Mouse (Mus musculus) forelimb bud, embryonic 11.5 days (tissue): ENCODE data around the gene Tpo.

Experiments used
- DNase-seq: peaks from one replicate; pipeline ENCODE4 v3.0.0-alpha.2; 2012; ENCODE audit warnings: low read depth, low spot score

Gene Tpo

GRCm38 (mm10) chr12:30017131-30017530 is 115.3 kb downstream of the Tpo start:
- no peak for DNase-seq

GRCm38 (mm10) chr12:30015501-30015900 is 116.9 kb downstream of the Tpo start:
- no peak for DNase-seq

GRCm38 (mm10) chr12:30008741-30009140 is 123.7 kb downstream of the Tpo start:
- DNase-seq, result no peak

GRCm38 (mm10) chr12:30006586-30006985 is 125.8 kb downstream of the Tpo start:
- DNase-seq, result no peak
